Mouse (Mus musculus): ENCODE data around the gene Cfap97d1. TPM values are rescaled to one million over a fixed set of nuclear protein-coding genes. Genes with fewer than 3 reads are reported as not detected.

Cfap97d1 gene
- polyA plus RNA-seq, 1 experiment from 2014 or later = not detected

- H3K4me2 ChIP-seq (ENCODE audit: low read depth, low read length) = no peak overlapping the region
- H3K4me1 ChIP-seq (ENCODE audit: control insufficient read depth, insufficient read depth, low read length) = no peaks in the 10 kb centered on the region
- H3K36me3 ChIP-seq (replicated peaks; ENCODE audit: control insufficient read depth, insufficient read depth, low read depth, low read length) = no peaks in the 10 kb centered on the region
- H3K27ac ChIP-seq (replicated peaks; ENCODE audit: low read depth, low read length) = no peak overlapping the region
- H3K9ac ChIP-seq (replicated peaks; ENCODE audit: low read length) = no peak overlapping the region
- no peak for ATAC-seq (replicated peaks; ENCODE audit: insufficient number of reproducible peaks, low FRiP score, low TSS enrichment, low read depth)
- no peak overlapping the region for H3K4me3 ChIP-seq (ENCODE audit: low read depth, low read length)
- no peaks in the 10 kb centered on the region for H3K27me3 ChIP-seq (ENCODE audit: control insufficient read depth, insufficient read depth, low read length)
- no peaks in the 10 kb centered on the region for H3K9me3 ChIP-seq (replicated peaks; ENCODE audit: control insufficient read depth, low read length)
- no peak for DNase-seq (ENCODE audit: low spot score)
- WGBS = 84% methylated on average over 8 of the region's 8 CpGs
Observed at GRCm38 (mm10) chr11:102011510-102011909, 27.4 kb downstream of the Cfap97d1 start.

- Histone ChIP-seq H3K27ac (replicated peaks; ENCODE audit: low read depth, low read length) (no peak overlapping the region), H3K9ac (replicated peaks; ENCODE audit: low read length) (no peak overlapping the region), H3K9me3 (replicated peaks; ENCODE audit: control insufficient read depth, low read length) (no peaks in the 10 kb centered on the region), H3K4me2 (ENCODE audit: low read depth, low read length) (no peak overlapping the region), H3K4me1 (ENCODE audit: control insufficient read depth, insufficient read depth, low read length) (no peaks in the 10 kb centered on the region), H3K36me3 (replicated peaks; ENCODE audit: control insufficient read depth, insufficient read depth, low read depth, low read length) (no peaks in the 10 kb centered on the region), H3K27me3 (ENCODE audit: control insufficient read depth, insufficient read depth, low read length) (no peaks in the 10 kb centered on the region), H3K4me3 (ENCODE audit: low read depth, low read length) (no peak overlapping the region)
- 82% methylated on average over 8 of the region's 8 CpGs for WGBS
- ATAC-seq (replicated peaks; ENCODE audit: insufficient number of reproducible peaks, low FRiP score, low TSS enrichment, low read depth) = no peak
- no peak for DNase-seq (ENCODE audit: low spot score)
Observed at GRCm38 (mm10) chr11:102013201-102013600, 29.1 kb downstream of the Cfap97d1 start.

GRCm38 (mm10) chr11:102015472-102015871, 31.4 kb downstream of the Cfap97d1 start:
- H3K27ac ChIP-seq (replicated peaks; ENCODE audit: low read depth, low read length) = no peak overlapping the region

GRCm38 (mm10) chr11:102016136-102016535, 32.1 kb downstream of the Cfap97d1 start:
- ATAC-seq (replicated peaks; ENCODE audit: insufficient number of reproducible peaks, low FRiP score, low TSS enrichment, low read depth) = no peak
- 86% methylated on average over 1 of the region's 1 CpGs for WGBS
- H3K36me3 ChIP-seq (replicated peaks; ENCODE audit: control insufficient read depth, insufficient read depth, low read depth, low read length) = no peaks in the 10 kb centered on the region

More at GRCm38 (mm10) chr11:102015472-102015871, 31.4 kb downstream of the Cfap97d1 start:
- H3K4me3 ChIP-seq (ENCODE audit: low read depth, low read length) = no peak overlapping the region
- no peak overlapping the region for H3K4me2 ChIP-seq (ENCODE audit: low read depth, low read length)
- no peak for DNase-seq (ENCODE audit: low spot score)
- no peaks in the 10 kb centered on the region for H3K9me3 ChIP-seq (replicated peaks; ENCODE audit: control insufficient read depth, low read length)
- 67% methylated on average over 6 of the region's 6 CpGs for WGBS
- no peak for ATAC-seq (replicated peaks; ENCODE audit: insufficient number of reproducible peaks, low FRiP score, low TSS enrichment, low read depth)
- no peak overlapping the region for H3K9ac ChIP-seq (replicated peaks; ENCODE audit: low read length)
- H3K4me1 ChIP-seq (ENCODE audit: control insufficient read depth, insufficient read depth, low read length) = no peaks in the 10 kb centered on the region
- no peaks in the 10 kb centered on the region for H3K27me3 ChIP-seq (ENCODE audit: control insufficient read depth, insufficient read depth, low read length)
- no peaks in the 10 kb centered on the region for H3K36me3 ChIP-seq (replicated peaks; ENCODE audit: control insufficient read depth, insufficient read depth, low read depth, low read length)

GRCm38 (mm10) chr11:102019736-102020135, 35.7 kb downstream of the Cfap97d1 start:
- no peaks in the 10 kb centered on the region for H3K27me3 ChIP-seq (ENCODE audit: control insufficient read depth, insufficient read depth, low read length)
- no peak overlapping the region for H3K9ac ChIP-seq (replicated peaks; ENCODE audit: low read length)
- ATAC-seq (replicated peaks; ENCODE audit: insufficient number of reproducible peaks, low FRiP score, low TSS enrichment, low read depth) = no peak
- H3K9me3 ChIP-seq (replicated peaks; ENCODE audit: control insufficient read depth, low read length) = no peaks in the 10 kb centered on the region
- no peak for DNase-seq (ENCODE audit: low spot score)
- H3K4me3 ChIP-seq (ENCODE audit: low read depth, low read length) = no peak overlapping the region
- no peaks in the 10 kb centered on the region for H3K4me1 ChIP-seq (ENCODE audit: control insufficient read depth, insufficient read depth, low read length)
- 76% methylated on average over 9 of the region's 9 CpGs for WGBS
- no peaks in the 10 kb centered on the region for H3K36me3 ChIP-seq (replicated peaks; ENCODE audit: control insufficient read depth, insufficient read depth, low read depth, low read length)
- H3K4me2 ChIP-seq (ENCODE audit: low read depth, low read length) = no peak overlapping the region
- H3K27ac ChIP-seq (replicated peaks; ENCODE audit: low read depth, low read length) = no peak overlapping the region

More at GRCm38 (mm10) chr11:102016136-102016535, 32.1 kb downstream of the Cfap97d1 start:
- H3K4me1 ChIP-seq (ENCODE audit: control insufficient read depth, insufficient read depth, low read length) = no peaks in the 10 kb centered on the region
- H3K27me3 ChIP-seq (ENCODE audit: control insufficient read depth, insufficient read depth, low read length) = no peaks in the 10 kb centered on the region
- H3K4me3 ChIP-seq (ENCODE audit: low read depth, low read length) = no peak overlapping the region
- no peak overlapping the region for H3K4me2 ChIP-seq (ENCODE audit: low read depth, low read length)
- no peak overlapping the region for H3K27ac ChIP-seq (replicated peaks; ENCODE audit: low read depth, low read length)
- no peaks in the 10 kb centered on the region for H3K9me3 ChIP-seq (replicated peaks; ENCODE audit: control insufficient read depth, low read length)
- DNase-seq (ENCODE audit: low spot score) = no peak
- H3K9ac ChIP-seq (replicated peaks; ENCODE audit: low read length) = no peak overlapping the region

- WGBS = 65% methylated on average over 5 of the region's 5 CpGs
- H3K9ac ChIP-seq (replicated peaks; ENCODE audit: low read length) = no peak overlapping the region
- no peaks in the 10 kb centered on the region for H3K9me3 ChIP-seq (replicated peaks; ENCODE audit: control insufficient read depth, low read length)
- no peak overlapping the region for H3K4me2 ChIP-seq (ENCODE audit: low read depth, low read length)
- no peak for ATAC-seq (replicated peaks; ENCODE audit: insufficient number of reproducible peaks, low FRiP score, low TSS enrichment, low read depth)
- H3K4me1 ChIP-seq (ENCODE audit: control insufficient read depth, insufficient read depth, low read length) = no peaks in the 10 kb centered on the region
- no peak for DNase-seq (ENCODE audit: low spot score)
- H3K27me3 ChIP-seq (ENCODE audit: control insufficient read depth, insufficient read depth, low read length) = no peaks in the 10 kb centered on the region; the same call in 1 of the 2 replicates
- no peaks in the 10 kb centered on the region for H3K36me3 ChIP-seq (replicated peaks; ENCODE audit: control insufficient read depth, insufficient read depth, low read depth, low read length)
- no peak overlapping the region for H3K4me3 ChIP-seq (ENCODE audit: low read depth, low read length)
- H3K27ac ChIP-seq (replicated peaks; ENCODE audit: low read depth, low read length) = no peak overlapping the region
Observed at GRCm38 (mm10) chr11:102021196-102021595, 37.1 kb downstream of the Cfap97d1 start.

- DNase-seq (ENCODE audit: low spot score) = no peak
- 80% methylated on average over 13 of the region's 13 CpGs for WGBS
- no peaks in the 10 kb centered on the region for H3K9me3 ChIP-seq (replicated peaks; ENCODE audit: control insufficient read depth, low read length)
- H3K9ac ChIP-seq (replicated peaks; ENCODE audit: low read length) = no peak overlapping the region
- H3K27ac ChIP-seq (replicated peaks; ENCODE audit: low read depth, low read length) = no peak overlapping the region
- no peak for ATAC-seq (replicated peaks; ENCODE audit: insufficient number of reproducible peaks, low FRiP score, low TSS enrichment, low read depth)
- no peak overlapping the region for H3K4me2 ChIP-seq (ENCODE audit: low read depth, low read length)
- no peaks in the 10 kb centered on the region; the same call in 1 of the 2 replicates for H3K27me3 ChIP-seq (ENCODE audit: control insufficient read depth, insufficient read depth, low read length)
- no peaks in the 10 kb centered on the region for H3K4me1 ChIP-seq (ENCODE audit: control insufficient read depth, insufficient read depth, low read length)
- H3K4me3 ChIP-seq (ENCODE audit: low read depth, low read length) = no peak overlapping the region
- no peaks in the 10 kb centered on the region for H3K36me3 ChIP-seq (replicated peaks; ENCODE audit: control insufficient read depth, insufficient read depth, low read depth, low read length)
Observed at GRCm38 (mm10) chr11:102023406-102023805, 39.3 kb downstream of the Cfap97d1 start.

- Histone ChIP-seq H3K9me3 (replicated peaks; ENCODE audit: control insufficient read depth, low read length) (no peaks in the 10 kb centered on the region), H3K4me3 (ENCODE audit: low read depth, low read length) (no peak overlapping the region), H3K36me3 (replicated peaks; ENCODE audit: control insufficient read depth, insufficient read depth, low read depth, low read length) (no peaks in the 10 kb centered on the region), H3K4me1 (ENCODE audit: control insufficient read depth, insufficient read depth, low read length) (no peaks in the 10 kb centered on the region), H3K27ac (replicated peaks; ENCODE audit: low read depth, low read length) (no peak overlapping the region), H3K4me2 (ENCODE audit: low read depth, low read length) (no peak overlapping the region), H3K27me3 (ENCODE audit: control insufficient read depth, insufficient read depth, low read length) (no peaks in the 10 kb centered on the region; the same call in 1 of the 2 replicates), H3K9ac (replicated peaks; ENCODE audit: low read length) (no peak overlapping the region)
- DNase-seq (ENCODE audit: low spot score) (no peak), ATAC-seq (replicated peaks; ENCODE audit: insufficient number of reproducible peaks, low FRiP score, low TSS enrichment, low read depth) (no peak)
- 81% methylated on average over 6 of the region's 6 CpGs for WGBS
Observed at GRCm38 (mm10) chr11:102024084-102024758, 40.1 kb downstream of the Cfap97d1 start.

Data from embryonic facial prominence, embryonic 11.5 days (tissue).